Mouse (Mus musculus) ES-E14 (cell line): Measurements from ENCODE around the gene Ccdc96. TPM values are rescaled to one million over a fixed set of nuclear protein-coding genes. Genes with fewer than 3 reads are reported as not detected.

Experiments used
- DNase-seq: peaks from one replicate; pipeline ENCODE4 v3.0.0-alpha.2; 2013; ENCODE audit warnings: low read depth, low spot score
- H3K27ac ChIP-seq: 2 replicates; pipeline ENCODE4 v1.5.1; 2012; ENCODE audit warnings: low read depth, mild to moderate bottlenecking, low read length, moderate library complexity, mixed read lengths; ENCODE audit not compliant: poor library complexity, insufficient read depth, severe bottlenecking
- H3K36me3 ChIP-seq: 2 replicates; pipeline ENCODE4 v1.6.1; 2012; ENCODE audit warnings: mild to moderate bottlenecking, low read length, moderate library complexity, mixed read lengths; ENCODE audit not compliant: control insufficient read depth, poor library complexity, insufficient read depth, severe bottlenecking
- H3K4me1 ChIP-seq, 2 experiments: fragments of 150-350 bp in 1 of 2; sonication (generic) in 1 of 2; 2 replicates each; pipeline ENCODE4 v1.6.1; 2012; ENCODE audit warnings: low read length in 2 of 2, mild to moderate bottlenecking in 1 of 2, mixed read lengths in 1 of 2; ENCODE audit not compliant: control insufficient read depth in 2 of 2, insufficient read depth in 2 of 2, poor library complexity in 1 of 2
- H3K4me3 ChIP-seq, 2 experiments: fragments of 150-350 bp in 1 of 2; sonication (generic) in 1 of 2; 2 replicates each; pipeline ENCODE4 v1.5.1; 2012; ENCODE audit warnings: low read length in 2 of 2, low read depth in 1 of 2, mild to moderate bottlenecking in 1 of 2, mixed read lengths in 1 of 2; ENCODE audit not compliant: insufficient read depth in 1 of 2, poor library complexity in 1 of 2, severe bottlenecking in 1 of 2
- H3K9ac ChIP-seq: 2 replicates; pipeline ENCODE4 v1.6.1; 2012; ENCODE audit warnings: low read depth, mild to moderate bottlenecking, low read length, mixed read lengths; ENCODE audit not compliant: poor library complexity, insufficient read depth, severe bottlenecking
- H3K9me3 ChIP-seq: fragments of 150-350 bp; sonication (generic); 2 replicates; pipeline ENCODE4 v1.6.1; 2012; ENCODE audit warnings: low read depth, mild to moderate bottlenecking, low read length; ENCODE audit not compliant: control insufficient read depth, insufficient read depth
- CHD2 ChIP-seq: IDR thresholded peaks from 2 replicates; pipeline ENCODE4 v1.6.1; 2014; ENCODE audit warnings: mild to moderate bottlenecking, low read depth, low read length, inconsistent platforms
- HCFC1 ChIP-seq: IDR thresholded peaks from 2 replicates; pipeline ENCODE4 v1.6.1; 2012; ENCODE audit warnings: low read length, inconsistent platforms, borderline replicate concordance; ENCODE audit not compliant: insufficient read depth
- MAFK ChIP-seq: IDR thresholded peaks from 2 replicates; pipeline ENCODE4 v1.6.1; 2014; ENCODE audit warnings: mild to moderate bottlenecking, low read depth, low read length, inconsistent platforms; ENCODE audit not compliant: insufficient read depth
- ZC3H11A ChIP-seq: IDR thresholded peaks from 2 replicates; pipeline ENCODE4 v1.6.1; 2012; ENCODE audit warnings: low read depth, mild to moderate bottlenecking, inconsistent platforms, low read length, borderline replicate concordance
- ZNF384 ChIP-seq: IDR thresholded peaks from 2 replicates; pipeline ENCODE4 v1.6.1; 2012; ENCODE audit warnings: low read depth, low read length, inconsistent platforms
- in situ Hi-C, 2 experiments: fragments of 600-800 bp; cut with MboI; formaldehyde crosslinking; loops; one replicate each; pipeline ENCODE4 v1.15.1; 2025; ENCODE audit warnings: low sequenced_read_pairs in 2 of 2, inconsistent platforms in 1 of 2; ENCODE audit not compliant: unreplicated experiment in 2 of 2
- total RNA-seq: library from RNA; depleted of rRNA; stranded (reverse); fragments of 300-350 nt; gene quantifications from 2 replicates; pipeline ENCODE4 v1.2.3, GENCODE M21; 2012; rRNA removed

The Ccdc96 gene
- total RNA-seq, 1 experiment: 1.0 TPM

DNA sequence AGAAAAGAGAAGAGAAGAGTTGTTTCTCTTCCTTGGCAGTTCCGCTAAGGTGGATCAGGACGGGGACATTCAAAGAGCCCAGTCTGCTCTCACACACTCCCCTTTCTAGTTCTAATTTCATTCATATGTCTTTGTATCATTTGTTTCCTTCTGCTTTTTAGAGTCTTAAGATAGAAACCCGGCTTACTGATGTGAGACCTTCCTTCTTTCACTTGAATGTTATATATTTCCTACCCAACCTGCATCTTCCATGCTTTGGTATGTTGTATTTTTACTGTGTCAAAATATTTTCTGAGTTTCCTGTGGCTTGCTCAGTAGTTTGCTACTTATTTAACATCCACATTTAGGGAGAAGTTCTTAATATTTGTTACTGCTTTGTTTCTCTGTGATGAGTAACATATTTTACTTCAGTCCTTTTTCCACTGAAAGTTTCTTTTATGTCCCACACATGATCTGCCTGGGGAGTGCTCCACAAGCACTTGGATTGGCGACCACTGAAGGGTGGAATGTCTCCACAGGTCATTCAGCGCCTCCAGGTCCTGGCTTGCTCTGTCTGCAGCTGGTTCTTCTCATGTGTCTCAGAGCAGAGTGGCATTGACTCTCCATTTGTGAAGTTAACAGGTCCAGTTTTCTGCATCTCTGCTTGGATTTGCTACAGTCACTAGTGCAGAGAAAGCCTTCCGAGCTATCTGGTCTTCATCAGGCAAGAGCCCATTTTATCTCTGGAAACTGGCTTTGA, 51.2 kb downstream of the Ccdc96 start:
- in situ Hi-C loops: no loop called here
- no peak overlapping the region for H3K4me3 ChIP-seq
- H3K9ac ChIP-seq: no peak overlapping the region
- TF ChIP-seq ZNF384 (no peak), ZC3H11A (no peak), MAFK (no peak), CHD2 (no peak), HCFC1 (no peak)
- no peaks in the 10 kb centered on the region for H3K9me3 ChIP-seq
- H3K4me1 ChIP-seq: 0 out of 4 replicates have a peak, but pooled peaks cover 0 to 2% of the 10 kb centered on the region in 2 experiments
- no peaks in the 10 kb centered on the region for H3K36me3 ChIP-seq
- no peak overlapping the region for H3K27ac ChIP-seq
- DNase-seq: no peak

DNA sequence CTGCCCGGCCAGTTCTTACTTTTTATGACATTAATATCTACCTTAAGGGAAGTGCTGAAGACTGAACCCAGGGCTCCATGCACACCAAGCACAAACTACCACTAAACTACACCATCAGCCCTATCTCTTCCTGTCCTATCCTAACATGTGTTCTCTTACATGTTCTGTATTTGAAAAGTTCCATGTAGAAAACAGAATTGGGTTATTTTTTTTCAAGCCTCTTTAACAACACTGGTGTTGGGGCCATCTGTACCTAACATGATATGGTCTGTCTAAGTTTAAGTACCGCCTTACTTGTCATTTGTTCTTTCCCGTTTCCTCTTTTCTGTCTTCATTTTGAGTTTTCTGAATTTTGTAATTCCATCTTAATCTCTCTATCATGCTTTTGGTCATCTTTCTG, 52.0 kb downstream of the Ccdc96 start:
- H3K9me3 ChIP-seq: no peaks in the 10 kb centered on the region
- TF ChIP-seq CHD2: no peak
- no peak for TF ChIP-seq HCFC1
- no peak for TF ChIP-seq MAFK
- no peak for TF ChIP-seq ZC3H11A
- TF ChIP-seq ZNF384: no peak
- no peak overlapping the region for H3K27ac ChIP-seq
- no peak overlapping the region for H3K4me3 ChIP-seq
- H3K36me3 ChIP-seq: no peaks in the 10 kb centered on the region
- no peak for DNase-seq
- in situ Hi-C loops: no loop called here
- no peaks in the 10 kb centered on the region for H3K4me1 ChIP-seq
- no peak overlapping the region for H3K9ac ChIP-seq

Other genes starting within 250 kb of the Ccdc96 start
- gene Sorcs2, start 86.4 kb upstream of the Ccdc96 start, total RNA-seq: 4.7 and 5.4 TPM in 2 replicates
- gene Grpel1, start 19.6 kb upstream of the Ccdc96 start, total RNA-seq: 40.3 and 45.0 TPM in 2 replicates
- gene Tada2b, start 303 bp upstream of the Ccdc96 start, total RNA-seq: 4.4 and 6.9 TPM in 2 replicates
- gene Tbc1d14, start 108.7 kb downstream of the Ccdc96 start, total RNA-seq: 12.5 and 17.6 TPM in 2 replicates
- 19.5 and 21.9 TPM in 2 replicates for gene D5Ertd579e, start 211.4 kb downstream of the Ccdc96 start, total RNA-seq